Mouse (Mus musculus) lung, embryonic 14.5 days (tissue): ENCODE measurements around the gene Hoxa6. TPM values are rescaled to one million over a fixed set of nuclear protein-coding genes. Genes with fewer than 3 reads are reported as not detected.

ENCODE experiments used
- ATAC-seq: fragments of 200-750 bp; cut with Nextera tagmentation; 2 replicates; pipeline ENCODE4 v1.8.0; 2017; ENCODE audit warnings: mild to moderate bottlenecking, moderate TSS enrichment, moderate library complexity; ENCODE audit not compliant: insufficient read depth
- DNase-seq: peaks from one replicate; pipeline ENCODE4 v3.0.0-alpha.2; 2015
- H3K27ac ChIP-seq: fragments of 300-500 bp; sonication (generic); 2 replicates; pipeline ENCODE4 v1.5.1; 2014; ENCODE audit warnings: low read depth, mild to moderate bottlenecking, moderate library complexity
- H3K27me3 ChIP-seq: fragments of 300-500 bp; sonication (generic); 2 replicates; pipeline ENCODE4 v1.6.1; 2014; ENCODE audit warnings: low read length, control low read depth; ENCODE audit not compliant: insufficient read depth
- H3K36me3 ChIP-seq: fragments of 300-500 bp; sonication (generic); 2 replicates; pipeline ENCODE4 v1.6.1; 2014; ENCODE audit warnings: control low read depth; ENCODE audit not compliant: insufficient read depth
- H3K4me1 ChIP-seq: fragments of 300-500 bp; sonication (generic); 2 replicates; pipeline ENCODE4 v1.6.1; 2014; ENCODE audit warnings: antibody characterized with exemption, control low read depth; ENCODE audit not compliant: insufficient read depth
- H3K4me2 ChIP-seq: fragments of 300-500 bp; sonication (generic); 2 replicates; pipeline ENCODE4 v1.6.1; 2014; ENCODE audit warnings: mild to moderate bottlenecking
- H3K4me3 ChIP-seq: fragments of 300-500 bp; sonication (generic); 2 replicates; pipeline ENCODE4 v1.5.1; 2014; ENCODE audit warnings: low read depth, low read length
- H3K9ac ChIP-seq: fragments of 300-500 bp; sonication (generic); 2 replicates; pipeline ENCODE4 v1.6.1; 2014
- H3K9me3 ChIP-seq: fragments of 300-500 bp; sonication (generic); 2 replicates; pipeline ENCODE4 v1.6.1; 2016; ENCODE audit warnings: low read depth, low read length, control low read depth
- CTCF ChIP-seq: IDR thresholded peaks from 2 replicates; pipeline ENCODE4 v1.5.1; 2016; ENCODE audit warnings: antibody characterized with exemption, low read depth
- WGBS: fragments of 180-500 bp; shearing (Covaris S2); extraction: QIAGEN DNeasy Blood & Tissue Kit; methylation state at CpG from one replicate; pipeline ENCODE4 v1.1.7; 2014; 5-methylcytosine and 5-hydroxymethylcytosine counted together
- polyA plus RNA-seq: library from polyadenylated mRNA; unstranded; fragments of >200 nt; fragmentation: Nextera tagmentation; extraction: Ambion mirVana; gene quantifications from 2 replicates; pipeline ENCODE4 v1.2.1, GENCODE M21; 2014

The Hoxa6 gene
- polyA plus RNA-seq = 4.0 and 5.1 TPM in 2 replicates

DNA sequence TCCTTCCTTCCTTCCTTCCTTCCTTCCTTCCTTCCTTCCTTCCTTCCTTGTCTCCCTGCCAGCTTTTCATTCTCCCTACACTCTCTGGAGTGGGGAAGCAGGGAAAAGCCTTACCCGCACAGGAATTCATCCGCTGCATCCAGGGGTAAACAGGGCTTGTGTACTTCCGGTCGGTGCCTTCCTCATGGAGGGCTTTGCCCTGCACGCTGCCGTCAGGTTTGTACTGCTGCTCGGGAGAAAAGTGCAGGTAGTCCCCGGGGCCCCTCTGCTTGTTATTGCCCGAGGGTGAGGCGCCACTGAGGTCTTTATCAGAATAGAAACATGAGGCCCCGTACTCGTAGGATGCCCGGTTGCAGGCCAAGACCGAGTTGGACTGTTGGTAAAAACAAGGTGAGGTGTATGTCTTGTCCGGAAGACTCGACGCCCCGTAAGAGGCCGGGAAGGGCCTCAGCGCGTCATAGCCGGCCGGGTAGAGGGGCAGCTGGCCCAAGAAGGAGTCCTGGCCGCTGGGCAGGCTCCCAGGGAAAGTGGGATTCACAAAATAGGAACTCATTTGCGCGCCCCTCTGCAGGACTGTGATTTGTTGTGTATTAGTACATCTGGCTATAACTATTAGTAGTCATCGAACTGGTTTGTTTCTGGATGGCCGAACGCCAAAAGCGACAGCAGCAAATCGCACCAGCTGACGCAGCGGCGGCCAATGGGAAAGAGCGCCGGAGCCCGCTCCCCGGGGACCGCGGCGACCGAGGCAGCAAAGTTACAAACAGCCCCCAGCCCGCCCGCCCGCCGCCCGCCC, at the start of gene Hoxa6:
Hoxa6 (minus strand) TSS at position 651 of the 796 bp plus-strand sequence.
- peaks cover 90% of the 10 kb centered on the region for H3K27me3 ChIP-seq
- TF ChIP-seq CTCF = no peak

DNA sequence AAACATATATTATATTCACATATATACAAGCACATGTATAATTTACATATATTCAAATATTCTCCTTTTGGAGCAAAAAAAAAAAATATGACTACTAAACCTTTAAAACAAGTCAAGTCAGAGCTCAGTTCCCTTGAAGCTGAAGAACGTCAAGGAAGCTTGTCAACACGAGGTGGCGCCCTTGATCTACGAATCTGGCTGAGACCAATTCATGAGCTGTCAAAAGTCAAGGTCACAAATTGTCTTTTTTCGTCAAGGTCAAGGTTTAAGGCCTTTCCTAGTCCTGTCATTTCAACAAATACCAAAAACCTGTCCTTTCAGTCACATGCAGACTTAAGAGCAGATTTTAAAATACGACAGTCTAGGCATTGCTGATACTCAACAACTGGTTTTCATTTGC, 48.4 kb upstream of the Hoxa6 start:
- no peak overlapping the region for H3K4me2 ChIP-seq
- peak; percentile 84 for TF ChIP-seq CTCF
- no peak overlapping the region for H3K4me3 ChIP-seq
- H3K27me3 ChIP-seq = peaks cover 88% of the 10 kb centered on the region
- WGBS = under 1% methylated on average over 6 of the region's 6 CpGs
- no peak overlapping the region for H3K9ac ChIP-seq
- H3K4me1 ChIP-seq = no peaks in the 10 kb centered on the region
- DNase-seq = peak; percentile 94
- no peak for ATAC-seq
- H3K9me3 ChIP-seq = no peaks in the 10 kb centered on the region
- H3K27ac ChIP-seq = no peak overlapping the region
- H3K36me3 ChIP-seq = no peaks in the 10 kb centered on the region

More for the DNA sequence above, at the start of gene Hoxa6:
- WGBS = 1% methylated on average over 47 of the region's 47 CpGs
- Histone ChIP-seq H3K9ac (peak within 1 kb of the TSS; percentile 100), H3K36me3 (peaks cover 7% of the 10 kb centered on the region; the same call in 1 of the 2 replicates), H3K4me2 (peak within 1 kb of the TSS; percentile 87), H3K27ac (peak within 1 kb of the TSS; percentile 89), H3K4me3 (peak within 1 kb of the TSS; percentile 90), H3K4me1 (0 out of 2 replicates have a peak, but pooled peaks cover 3% of the 10 kb centered on the region), H3K9me3 (no peaks in the 10 kb centered on the region)
- ATAC-seq = no peak
- peak; percentile 88 for DNase-seq

DNA sequence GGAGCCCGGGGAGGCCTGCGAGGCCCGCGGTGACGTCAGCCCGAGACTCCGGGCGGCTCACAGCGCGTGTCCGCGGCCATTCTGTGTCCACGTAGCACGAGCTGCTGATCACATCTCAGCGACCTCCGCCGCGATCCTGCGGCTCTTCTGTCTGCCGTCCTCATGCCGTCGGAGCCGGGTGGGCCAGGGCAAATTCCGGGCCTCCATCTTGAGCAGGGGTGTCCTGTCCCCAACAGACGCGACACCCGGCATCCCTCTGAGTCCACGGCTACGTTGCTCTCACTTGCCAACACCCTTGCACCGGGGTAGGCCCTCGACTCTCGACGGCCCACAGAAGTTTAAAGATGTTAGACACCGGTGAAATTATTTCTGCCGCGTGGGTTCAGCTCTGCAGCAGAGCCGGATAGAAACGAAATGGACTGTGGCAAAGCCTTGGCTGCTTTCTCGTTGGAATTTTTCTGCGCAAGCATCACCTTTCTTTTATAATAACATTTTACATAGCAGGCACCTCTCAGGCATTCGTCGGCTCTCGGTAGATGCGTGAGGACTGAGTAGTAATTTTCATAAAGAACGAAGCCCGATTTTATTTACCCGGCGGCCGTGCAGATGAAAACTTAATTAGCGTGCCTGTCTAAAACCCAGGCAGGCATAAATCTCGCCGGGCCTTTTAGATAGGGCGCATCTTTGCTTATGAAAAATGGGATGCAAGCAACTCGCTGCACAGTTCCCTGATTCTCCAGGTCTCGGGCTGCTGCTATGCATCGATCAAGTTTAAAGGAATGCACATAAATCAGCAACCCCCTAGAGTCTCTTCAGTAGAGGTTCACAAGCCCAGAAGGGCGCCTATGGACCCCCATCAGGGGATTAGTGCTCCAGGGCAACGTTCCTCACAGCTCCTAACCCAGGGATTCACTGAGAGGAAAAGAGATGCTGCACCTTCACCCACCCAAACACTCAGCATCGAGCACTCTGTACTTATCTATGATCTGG, 45.3 kb upstream of the Hoxa6 start:
- H3K27ac ChIP-seq = no peak overlapping the region
- H3K36me3 ChIP-seq = no peaks in the 10 kb centered on the region
- peak; percentile 41; the same call in 1 of the 2 replicates for ATAC-seq
- TF ChIP-seq CTCF = no peak
- peak overlapping the region; percentile 45 for H3K4me2 ChIP-seq
- no peak overlapping the region for H3K9ac ChIP-seq
- H3K4me3 ChIP-seq = no peak overlapping the region
- no peak for DNase-seq
- H3K9me3 ChIP-seq = no peaks in the 10 kb centered on the region
- H3K27me3 ChIP-seq = peaks cover 95% of the 10 kb centered on the region
- no peaks in the 10 kb centered on the region for H3K4me1 ChIP-seq
- WGBS = 1% methylated on average over 59 of the region's 59 CpGs

DNA sequence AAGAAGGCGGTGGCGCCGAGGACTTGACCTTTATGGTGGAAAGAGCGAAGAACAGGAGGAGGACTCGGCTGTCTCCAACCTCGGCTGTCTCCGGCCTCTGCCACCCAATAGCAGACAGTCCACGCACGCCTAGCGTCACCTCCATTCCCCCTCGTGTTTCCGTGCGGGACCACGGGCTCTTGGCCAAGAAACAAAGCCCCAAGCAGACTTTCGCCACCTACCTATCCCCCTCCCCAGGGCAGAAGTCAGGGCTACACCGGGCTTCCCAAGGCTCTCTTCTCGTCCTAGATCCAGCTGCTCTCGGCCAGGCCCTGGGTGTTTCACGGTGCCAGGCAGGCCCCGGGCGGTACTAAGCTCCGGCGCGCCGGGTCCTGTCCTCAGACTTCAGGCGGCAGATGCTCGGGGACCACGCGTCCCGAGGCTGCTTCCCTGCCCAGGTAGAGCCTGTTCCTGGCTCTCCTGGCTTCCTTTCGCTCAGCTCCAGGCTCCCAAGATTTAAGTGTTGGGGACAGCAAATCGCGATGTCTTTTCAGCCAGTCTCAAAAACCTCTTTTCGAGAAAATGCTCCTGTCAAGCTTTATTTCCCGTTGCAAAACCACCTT, 44.4 kb upstream of the Hoxa6 start:
- Histone ChIP-seq H3K9me3 (no peaks in the 10 kb centered on the region), H3K4me1 (no peaks in the 10 kb centered on the region), H3K27me3 (peaks cover 95% of the 10 kb centered on the region), H3K4me3 (0 out of 2 replicates have a peak overlapping the region, but pooled peaks have one; percentile 3), H3K4me2 (no peak overlapping the region; the same call in 1 of the 2 replicates), H3K27ac (no peak overlapping the region), H3K9ac (no peak overlapping the region), H3K36me3 (no peaks in the 10 kb centered on the region)
- no peak for ATAC-seq
- no peak for DNase-seq
- no peak for TF ChIP-seq CTCF
- WGBS = 2% methylated on average over 35 of the region's 35 CpGs

DNA sequence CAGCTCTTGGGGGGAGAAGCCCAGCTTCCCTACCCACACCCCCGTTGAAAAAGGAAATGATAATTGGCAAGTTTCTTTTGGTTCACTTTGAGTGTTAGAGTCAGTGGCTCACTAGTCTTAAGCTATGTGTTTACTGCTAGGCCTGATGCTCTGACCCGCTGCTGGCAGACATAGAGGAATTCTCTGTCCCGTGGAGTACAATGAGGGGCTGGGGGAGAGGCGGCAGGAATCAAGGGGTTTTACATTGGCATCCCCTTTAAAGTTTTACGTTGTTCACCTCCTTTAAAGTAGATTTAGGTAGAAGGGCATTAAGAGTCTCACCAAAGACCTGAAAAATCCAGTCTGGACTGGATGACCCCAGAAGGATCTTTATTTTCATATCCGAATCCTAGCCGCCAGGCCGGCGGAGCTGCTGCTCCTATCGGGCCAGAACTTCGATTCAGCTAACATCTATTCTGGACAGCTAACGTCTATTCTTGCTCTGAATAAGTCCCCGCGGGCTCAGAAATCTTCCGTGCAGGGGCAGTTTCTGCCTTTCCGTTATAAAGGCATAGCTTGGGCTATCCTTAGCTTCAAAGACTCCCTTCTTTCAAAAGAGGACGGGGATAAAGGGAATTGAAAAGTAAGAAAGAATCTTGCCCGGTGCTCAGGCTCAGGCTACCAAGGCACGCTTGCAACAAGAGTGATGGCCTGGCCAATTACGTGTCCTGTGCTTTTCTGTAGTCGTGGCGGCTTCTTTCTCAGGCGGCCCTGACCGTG, 43.7 kb upstream of the Hoxa6 start:
- Histone ChIP-seq H3K4me3 (0 out of 2 replicates have a peak overlapping the region, but pooled peaks have one; percentile 3), H3K4me1 (no peaks in the 10 kb centered on the region), H3K27ac (no peak overlapping the region), H3K9me3 (no peaks in the 10 kb centered on the region), H3K4me2 (no peak overlapping the region), H3K36me3 (no peaks in the 10 kb centered on the region), H3K27me3 (peaks cover 96% of the 10 kb centered on the region), H3K9ac (no peak overlapping the region)
- no peak for ATAC-seq
- no peak for DNase-seq
- no peak for TF ChIP-seq CTCF
- 6% methylated on average over 24 of the region's 24 CpGs for WGBS

DNA sequence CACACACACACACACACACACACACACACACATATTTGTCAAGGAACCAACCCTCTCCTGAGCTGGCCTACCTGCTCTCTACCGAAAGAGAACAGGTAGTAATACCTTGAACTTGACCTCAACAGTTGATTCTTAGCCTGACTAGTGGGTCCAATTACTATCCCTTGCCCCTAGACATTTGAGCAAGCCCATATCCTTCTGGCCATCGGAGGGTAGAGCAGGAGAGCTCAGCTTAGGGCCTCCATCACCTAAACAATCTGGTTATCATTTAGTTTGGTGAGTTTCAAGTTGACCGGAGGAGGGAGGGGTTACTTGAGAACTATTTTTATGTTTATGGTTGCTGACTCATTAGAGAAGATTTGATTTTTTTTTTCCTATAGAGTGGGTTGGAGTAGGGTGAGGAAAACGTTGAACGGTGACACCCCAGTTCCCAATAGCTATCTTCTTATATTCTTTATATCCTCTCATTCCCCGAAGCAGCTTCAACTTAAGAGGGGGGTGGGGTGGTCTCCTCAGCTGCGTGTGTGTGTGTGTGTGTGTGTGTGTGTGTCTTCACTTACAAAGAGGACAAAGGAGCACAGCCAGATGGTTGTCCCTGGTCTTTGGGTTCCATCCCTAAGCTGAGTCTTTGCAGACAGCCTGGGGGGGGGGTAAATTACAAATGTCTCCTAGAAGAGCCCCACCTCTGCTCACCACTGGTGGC, 42.8 kb upstream of the Hoxa6 start:
- Histone ChIP-seq H3K9me3 (no peaks in the 10 kb centered on the region), H3K4me3 (no peak overlapping the region), H3K4me2 (no peak overlapping the region), H3K27ac (no peak overlapping the region), H3K9ac (no peak overlapping the region), H3K4me1 (no peaks in the 10 kb centered on the region), H3K27me3 (peaks cover 97% of the 10 kb centered on the region), H3K36me3 (no peaks in the 10 kb centered on the region)
- 9% methylated on average over 7 of the region's 7 CpGs for WGBS
- ATAC-seq (no peak), DNase-seq (no peak)
- no peak for TF ChIP-seq CTCF
